Mouse (Mus musculus): Measurements from ENCODE around the gene Rbm3.
A peak's percentile ranks its signal among the peaks of the same experiment; 100 is the strongest.

Gene Rbm3

GRCm38 (mm10) chrX:8145153-8145991 is at the start of gene Rbm3:
Rbm3 (minus strand) TSS chrX:8145880.
- DNase-seq, result peak; percentile 83

- DNase-seq, result no peak
These were observed 47.7 kb upstream of the Rbm3 start, which contains the start of gene Ebp for GRCm38 (mm10) chrX:8193419-8193723. Ebp (minus strand) TSS chrX:8193512.

- DNase-seq, result peak; percentile 87
These were observed 47.1 kb upstream of the Rbm3 start for GRCm38 (mm10) chrX:8192640-8193418.

- DNase-seq, result no peak
These were observed 46.5 kb upstream of the Rbm3 start for GRCm38 (mm10) chrX:8192126-8192639.

- no peak for DNase-seq
These were observed 37.3 kb upstream of the Rbm3 start for GRCm38 (mm10) chrX:8182871-8183540.

- DNase-seq, result no peak
These were observed 34.0 kb upstream of the Rbm3 start for GRCm38 (mm10) chrX:8179646-8180045.

GRCm38 (mm10) chrX:8178871-8179270 is 33.2 kb upstream of the Rbm3 start:
- no peak for DNase-seq

- peak; percentile 91 for DNase-seq
These were observed 30.1 kb upstream of the Rbm3 start, which contains the start of gene Tbc1d25 for GRCm38 (mm10) chrX:8175504-8176385. Tbc1d25 (minus strand) TSS chrX:8176181.

- no peak for DNase-seq
These were observed 29.5 kb upstream of the Rbm3 start for GRCm38 (mm10) chrX:8175169-8175503.

GRCm38 (mm10) chrX:8167716-8168647 is 22.3 kb upstream of the Rbm3 start:
- DNase-seq, result no peak

- DNase-seq, result peak; percentile 45
These were observed 18.8 kb upstream of the Rbm3 start for GRCm38 (mm10) chrX:8164471-8164870.

- DNase-seq, result peak; percentile 78
These were observed 17.4 kb upstream of the Rbm3 start for GRCm38 (mm10) chrX:8163076-8163475.

- peak; percentile 65 for DNase-seq
These were observed 1.9 kb downstream of the Rbm3 start for GRCm38 (mm10) chrX:8143750-8144149.

- DNase-seq, result no peak
These were observed 2.7 kb downstream of the Rbm3 start for GRCm38 (mm10) chrX:8142948-8143347.

- DNase-seq, result no peak
These were observed 4.6 kb downstream of the Rbm3 start for GRCm38 (mm10) chrX:8141058-8141457.

- DNase-seq, result no peak
These were observed 5.2 kb downstream of the Rbm3 start for GRCm38 (mm10) chrX:8140446-8140845.

- DNase-seq, result no peak
These were observed 6.2 kb downstream of the Rbm3 start for GRCm38 (mm10) chrX:8139480-8139879.

GRCm38 (mm10) chrX:8135886-8136285 is 9.8 kb downstream of the Rbm3 start:
- no peak for DNase-seq

- peak; percentile 92 for DNase-seq
These were observed 13.4 kb downstream of the Rbm3 start, which contains the start of gene Wdr13 for GRCm38 (mm10) chrX:8132017-8132976. Wdr13 (minus strand) TSS chrX:8132892.

- DNase-seq, result peak; percentile 43
These were observed 14.3 kb downstream of the Rbm3 start for GRCm38 (mm10) chrX:8131393-8131792.

All from cerebellum, adult 9-10 months (tissue).